Mouse (Mus musculus) liver, adult 2 months (tissue): Measurements from ENCODE around the gene Rasal2. TPM values are rescaled to one million over a fixed set of nuclear protein-coding genes. Genes with fewer than 3 reads are reported as not detected.

Experiments
- DNase-seq: peaks from one replicate; pipeline ENCODE4 v3.0.0-alpha.2; 2011; ENCODE audit warnings: low read depth, low spot score; ENCODE audit errors: extremely low read depth
- H3K27ac ChIP-seq: fragments of 200-500 bp; replicated peaks from 2 replicates; pipeline ENCODE4 v1.5.1; 2012; ENCODE audit warnings: low read depth, mild to moderate bottlenecking, control low read depth, inconsistent platforms, low read length; ENCODE audit not compliant: insufficient read depth
- H3K27me3 ChIP-seq: fragments of 200-500 bp; 2 replicates; pipeline ENCODE4 v1.6.1; 2012; ENCODE audit warnings: mild to moderate bottlenecking, moderate library complexity, low read length, inconsistent platforms; ENCODE audit not compliant: control insufficient read depth, insufficient read depth
- H3K36me3 ChIP-seq: fragments of 200-500 bp; 2 replicates; pipeline ENCODE4 v1.6.1; 2012; ENCODE audit warnings: low read length, inconsistent platforms; ENCODE audit not compliant: control insufficient read depth, insufficient read depth
- H3K4me1 ChIP-seq: fragments of 200-500 bp; 2 replicates; pipeline ENCODE4 v1.6.1; 2011; ENCODE audit warnings: low read length; ENCODE audit not compliant: control insufficient read depth, insufficient read depth
- H3K4me3 ChIP-seq: fragments of 200-500 bp; 2 replicates; pipeline ENCODE4 v1.5.1; 2011; ENCODE audit warnings: low read depth, mild to moderate bottlenecking, control low read depth, low read length, moderate library complexity; ENCODE audit not compliant: insufficient read depth
- H3K79me2 ChIP-seq: fragments of 200-500 bp; 2 replicates; pipeline ENCODE4 v1.6.1; 2012; ENCODE audit warnings: inconsistent platforms, mild to moderate bottlenecking, low read length, moderate library complexity; ENCODE audit not compliant: control insufficient read depth, insufficient read depth
- H3K9ac ChIP-seq: fragments of 200-500 bp; 2 replicates; pipeline ENCODE4 v1.6.1; 2012; ENCODE audit warnings: low read depth, mild to moderate bottlenecking, control low read depth, inconsistent platforms, low read length
- CTCF ChIP-seq: fragments of 200-500 bp; IDR thresholded peaks from 2 replicates; pipeline ENCODE4 v1.5.1; 2011; ENCODE audit warnings: low read depth, low read length, control low read depth
- POLR2A ChIP-seq: fragments of 200-500 bp; IDR thresholded peaks from 2 replicates; pipeline ENCODE4 v1.6.1; 2011; ENCODE audit warnings: low read length, control low read depth; ENCODE audit not compliant: insufficient read depth; ENCODE audit errors: extremely low read depth
- WGBS: fragments of 180-500 bp; shearing (Covaris S2); methylation state at CpG from one replicate; pipeline ENCODE4 v1.1.7; 2018; 5-methylcytosine and 5-hydroxymethylcytosine counted together
- polyA plus RNA-seq: library from polyadenylated mRNA; depleted of rRNA; stranded (reverse); fragments of >200 nt; gene quantifications from 2 replicates; pipeline ENCODE4 v1.2.3, GENCODE M21; 2012
- total RNA-seq: library from RNA; depleted of rRNA; stranded (reverse); fragments of >200 nt; gene quantifications from 2 replicates; pipeline ENCODE4 v1.2.3, GENCODE M21; 2014

The Rasal2 gene
- total and polyA plus RNA-seq, 2 experiments, result 1.2 to 10.2 TPM

- Histone ChIP-seq H3K4me1 (no peaks in the 10 kb centered on the region), H3K27ac (no peak overlapping the region), H3K79me2 (no peaks in the 10 kb centered on the region), H3K9ac (no peak overlapping the region), H3K4me3 (no peak overlapping the region), H3K27me3 (no peaks in the 10 kb centered on the region), H3K36me3 (no peaks in the 10 kb centered on the region)
- no peak for DNase-seq
- TF ChIP-seq POLR2A (no peak), CTCF (no peak)
- 87% methylated on average over 6 of the region's 6 CpGs for WGBS
These were observed 293.2 kb downstream of the Rasal2 start for GRCm38 (mm10) chr1:157119168-157119567.

- TF ChIP-seq POLR2A, result no peak
- no peak for TF ChIP-seq CTCF
- H3K4me3 ChIP-seq, result no peak overlapping the region
- 91% methylated on average over 3 of the region's 3 CpGs for WGBS
- no peaks in the 10 kb centered on the region for H3K27me3 ChIP-seq
- no peaks in the 10 kb centered on the region for H3K4me1 ChIP-seq
- H3K36me3 ChIP-seq, result no peaks in the 10 kb centered on the region
- H3K27ac ChIP-seq, result no peak overlapping the region
- no peak overlapping the region for H3K9ac ChIP-seq
- no peak for DNase-seq
- H3K79me2 ChIP-seq, result no peaks in the 10 kb centered on the region
These were observed 295.0 kb downstream of the Rasal2 start for GRCm38 (mm10) chr1:157117440-157117839.

GRCm38 (mm10) chr1:157114492-157114891 lies 297.9 kb downstream of the Rasal2 start:
- no peak overlapping the region for H3K27ac ChIP-seq
- no peaks in the 10 kb centered on the region for H3K4me1 ChIP-seq
- H3K36me3 ChIP-seq, result no peaks in the 10 kb centered on the region
- H3K79me2 ChIP-seq, result no peaks in the 10 kb centered on the region
- H3K27me3 ChIP-seq, result no peaks in the 10 kb centered on the region
- TF ChIP-seq POLR2A (no peak), CTCF (no peak)
- no peak for DNase-seq
- H3K9ac ChIP-seq, result no peak overlapping the region
- H3K4me3 ChIP-seq, result no peak overlapping the region
- 82% methylated on average over 2 of the region's 2 CpGs for WGBS

- 83% methylated on average over 6 of the region's 6 CpGs for WGBS
- Histone ChIP-seq H3K4me3 (no peak overlapping the region), H3K27ac (no peak overlapping the region), H3K27me3 (no peaks in the 10 kb centered on the region), H3K79me2 (no peaks in the 10 kb centered on the region), H3K36me3 (no peaks in the 10 kb centered on the region), H3K9ac (no peak overlapping the region), H3K4me1 (no peaks in the 10 kb centered on the region)
- DNase-seq, result no peak
- TF ChIP-seq CTCF (no peak), POLR2A (no peak)
These were observed 302.0 kb downstream of the Rasal2 start for GRCm38 (mm10) chr1:157110287-157110835.

GRCm38 (mm10) chr1:157108580-157108979 lies 303.8 kb downstream of the Rasal2 start, which contains the start of gene Tex35:
Gene Tex35, minus strand, starts transcription at chr1:157108680.
- WGBS, result 91% methylated on average over 4 of the region's 4 CpGs
- H3K4me1 ChIP-seq, result no peaks in the 10 kb centered on the region
- no peak within 1 kb of the TSS for H3K4me3 ChIP-seq
- no peak for DNase-seq
- no peaks in the 10 kb centered on the region for H3K79me2 ChIP-seq
- H3K27ac ChIP-seq, result no peak within 1 kb of the TSS
- H3K27me3 ChIP-seq, result no peaks in the 10 kb centered on the region
- H3K9ac ChIP-seq, result no peak within 1 kb of the TSS
- no peaks in the 10 kb centered on the region for H3K36me3 ChIP-seq
- TF ChIP-seq POLR2A, result no peak
- no peak for TF ChIP-seq CTCF

- Histone ChIP-seq H3K27ac (no peak overlapping the region; the same call in 1 of the 2 replicates), H3K36me3 (no peaks in the 10 kb centered on the region), H3K4me3 (no peak overlapping the region), H3K4me1 (no peaks in the 10 kb centered on the region), H3K9ac (peak overlapping the region; percentile 15; the same call in 1 of the 2 replicates), H3K79me2 (no peaks in the 10 kb centered on the region), H3K27me3 (no peaks in the 10 kb centered on the region)
- TF ChIP-seq CTCF (no peak), POLR2A (no peak)
- no peak for DNase-seq
- 39% methylated on average over 19 of the region's 19 CpGs for WGBS
These were observed 311.1 kb downstream of the Rasal2 start for GRCm38 (mm10) chr1:157101122-157101865.
